Mouse (Mus musculus): Measurements from ENCODE around the gene Clba1. TPM values are rescaled to one million over a fixed set of nuclear protein-coding genes. Genes with fewer than 3 reads are reported as not detected.

Clba1 gene
- total and polyA plus RNA-seq, 3 experiments = 15.2 to 21.4 TPM; not detected in 1

DNA sequence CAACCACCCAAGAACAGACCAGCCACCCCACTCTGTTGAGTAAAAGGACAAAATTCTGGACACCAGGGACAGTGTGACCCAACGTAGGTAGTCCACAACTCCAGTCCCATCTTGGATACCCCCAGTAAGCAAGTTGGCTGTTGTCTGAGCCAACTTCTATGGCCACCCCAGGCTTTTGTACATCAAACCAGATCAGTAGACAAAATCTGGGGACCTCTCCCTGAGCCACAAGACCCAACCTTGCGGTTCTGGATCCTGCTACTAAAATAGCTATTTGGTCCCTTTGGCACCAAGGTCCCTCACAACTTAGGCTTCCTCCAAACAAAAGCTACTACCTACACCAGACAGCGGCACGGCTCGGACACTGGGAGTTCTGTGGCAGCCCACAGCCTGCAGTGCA lies 13.7 kb upstream of the Clba1 start:
- peaks cover 27 to 64% of the 10 kb centered on the region in 2 experiments for H3K4me1 ChIP-seq (ENCODE audit: control insufficient read depth in 1 of 2, insufficient read depth in 2 of 2, low read length in 2 of 2)
- H3K4me3 ChIP-seq (ENCODE audit: control insufficient read depth in 1 of 2, insufficient read depth in 1 of 2, low read depth in 2 of 2, low read length in 2 of 2) = peak overlapping the region; percentile 44 to 46
- TF ChIP-seq UBTF (IDR thresholded peaks at IDR 0.05; ENCODE audit: borderline replicate concordance, insufficient read depth, low read depth, low read length) = no peak
- no peak for TF ChIP-seq CHD2 (IDR thresholded peaks at IDR 0.05; ENCODE audit: low read length)
- no peak for TF ChIP-seq MEF2A (IDR thresholded peaks at IDR 0.05; ENCODE audit: extremely low read depth, insufficient replicate concordance, low read depth, low read length, poor library complexity, severe bottlenecking)
- no peak for TF ChIP-seq SMC3 (IDR thresholded peaks at IDR 0.05; ENCODE audit: low read depth, low read length)
- no peak for TF ChIP-seq RAD21 (IDR thresholded peaks at IDR 0.05; ENCODE audit: low read depth, low read length)
- no peak for TF ChIP-seq JUND (IDR thresholded peaks at IDR 0.05; ENCODE audit: low read depth, low read length)
- TF ChIP-seq KAT2A (conservative IDR thresholded peaks at IDR 0.05; ENCODE audit: low read depth, low read length) = no peak
- no peak for TF ChIP-seq ZC3H11A (IDR thresholded peaks at IDR 0.05; ENCODE audit: low read depth, low read length)
- no peak for TF ChIP-seq GABPA (IDR thresholded peaks at IDR 0.05; ENCODE audit: low read depth, low read length)
- no peak for TF ChIP-seq TBP (IDR thresholded peaks at IDR 0.05; ENCODE audit: low read depth, low read length)
- no peak for TF ChIP-seq E2F4 (IDR thresholded peaks at IDR 0.05; ENCODE audit: borderline replicate concordance, low read depth, low read length)
- no peak for TF ChIP-seq MXI1 (IDR thresholded peaks at IDR 0.05; ENCODE audit: low read depth, low read length)
- TF ChIP-seq ZKSCAN1 (IDR thresholded peaks at IDR 0.05; ENCODE audit: low read depth, low read length) = no peak
- no peak for TF ChIP-seq NELFE (IDR thresholded peaks at IDR 0.05; ENCODE audit: low read depth, low read length)
- no peak for TF ChIP-seq EP300 (IDR thresholded peaks at IDR 0.05; ENCODE audit: low read depth in 1 of 2, low read length in 2 of 2)
- no peak for TF ChIP-seq TCF12 (IDR thresholded peaks at IDR 0.05; ENCODE audit: low read depth, low read length)
- TF ChIP-seq CTCF (IDR thresholded peaks at IDR 0.05 in 2 of 3, conservative IDR thresholded peaks at IDR 0.05 in 1 of 3; ENCODE audit: control insufficient read depth in 1 of 3, insufficient read depth in 1 of 3, low read depth in 2 of 3, low read length in 3 of 3, poor library complexity in 1 of 3, severe bottlenecking in 1 of 3) = no peak
- no peak for TF ChIP-seq USF1 (IDR thresholded peaks at IDR 0.05; ENCODE audit: low read depth, low read length)
- TF ChIP-seq ETS1 (IDR thresholded peaks at IDR 0.05; ENCODE audit: low read depth, low read length) = no peak
- no peaks in the 10 kb centered on the region for H3K27me3 ChIP-seq (ENCODE audit: control insufficient read depth in 1 of 2, insufficient read depth in 2 of 2, low read length in 2 of 2)
- H3K27ac ChIP-seq (ENCODE audit: control insufficient read depth, low read depth, low read length) = peak overlapping the region; percentile 70
- peak; percentile 63 for DNase-seq (ENCODE audit: low read depth, low spot score)
- no peaks in the 10 kb centered on the region; the same call in 1 of the 2 replicates for H3K79me2 ChIP-seq (ENCODE audit: control insufficient read depth, insufficient read depth, low read length, poor library complexity)
- H3K9ac ChIP-seq (ENCODE audit: control insufficient read depth, low read depth, low read length, poor library complexity, severe bottlenecking) = peak overlapping the region; percentile 58
- H3K9me3 ChIP-seq (replicated peaks; ENCODE audit: insufficient read depth, low read length) = no peaks in the 10 kb centered on the region
- peaks cover 0 to 37% of the 10 kb centered on the region in 2 experiments; a peak in 2 of 4 replicates for H3K36me3 ChIP-seq (ENCODE audit: control insufficient read depth in 1 of 2, insufficient read depth in 2 of 2, low read length in 2 of 2)

DNA sequence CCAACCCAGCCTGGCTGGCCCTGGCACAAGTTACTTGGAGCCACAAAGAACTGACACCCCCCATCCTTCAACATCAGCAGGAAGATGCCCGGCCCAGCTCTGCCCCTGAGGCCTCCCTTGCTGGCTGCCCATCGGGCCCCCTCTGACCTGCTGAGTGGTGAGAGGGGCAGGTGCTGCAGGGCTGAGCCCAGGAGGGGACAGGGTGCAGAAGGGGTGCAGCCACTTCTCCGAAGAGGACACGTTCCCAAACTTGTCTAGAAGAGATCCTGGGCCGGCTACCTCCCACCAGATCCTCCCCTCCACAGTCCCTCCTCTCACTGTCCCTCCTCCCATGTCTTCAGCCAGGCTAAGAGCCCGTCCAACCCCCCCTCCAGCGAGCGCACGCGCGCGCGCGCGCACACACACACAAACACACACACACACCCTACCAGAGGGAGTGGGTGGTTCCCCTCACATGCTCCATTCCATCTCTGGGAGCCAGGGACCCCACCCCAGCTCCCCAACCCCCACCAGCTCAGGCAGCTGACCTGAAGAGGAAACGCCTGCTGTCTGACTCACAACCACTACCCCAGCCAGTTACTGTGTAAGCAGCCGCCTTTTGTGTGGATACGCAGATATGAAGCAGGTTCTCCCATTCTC lies 13.2 kb upstream of the Clba1 start:
- H3K36me3 ChIP-seq (ENCODE audit: control insufficient read depth in 1 of 2, insufficient read depth in 2 of 2, low read length in 2 of 2) = peaks cover 0 to 40% of the 10 kb centered on the region in 2 experiments; a peak in 2 of 4 replicates
- DNase-seq (ENCODE audit: low read depth, low spot score) = peak; percentile 87
- H3K9ac ChIP-seq (ENCODE audit: control insufficient read depth, low read depth, low read length, poor library complexity, severe bottlenecking) = peak overlapping the region; percentile 58
- peaks cover 27 to 68% of the 10 kb centered on the region in 2 experiments for H3K4me1 ChIP-seq (ENCODE audit: control insufficient read depth in 1 of 2, insufficient read depth in 2 of 2, low read length in 2 of 2)
- H3K27ac ChIP-seq (ENCODE audit: control insufficient read depth, low read depth, low read length) = peak overlapping the region; percentile 70
- no peaks in the 10 kb centered on the region; the same call in 1 of the 2 replicates for H3K79me2 ChIP-seq (ENCODE audit: control insufficient read depth, insufficient read depth, low read length, poor library complexity)
- no peaks in the 10 kb centered on the region for H3K9me3 ChIP-seq (replicated peaks; ENCODE audit: insufficient read depth, low read length)
- peak overlapping the region; percentile 44 to 46; a peak in 3 of 4 replicates for H3K4me3 ChIP-seq (ENCODE audit: control insufficient read depth in 1 of 2, insufficient read depth in 1 of 2, low read depth in 2 of 2, low read length in 2 of 2)
- H3K27me3 ChIP-seq (ENCODE audit: control insufficient read depth in 1 of 2, insufficient read depth in 2 of 2, low read length in 2 of 2) = no peaks in the 10 kb centered on the region
- TF ChIP-seq NRF1 (IDR thresholded peaks at IDR 0.05; ENCODE audit: insufficient read depth, low read depth, low read length, poor library complexity, severe bottlenecking) = peak; percentile 77
- TF ChIP-seq RCOR1 (IDR thresholded peaks at IDR 0.05; ENCODE audit: low read depth, low read length) = no peak
- no peak for TF ChIP-seq TAL1 (IDR thresholded peaks at IDR 0.05; ENCODE audit: low read length)
- TF ChIP-seq GATA1 (IDR thresholded peaks at IDR 0.05; ENCODE audit: low read depth, low read length) = no peak
- no peak for TF ChIP-seq MEF2A (IDR thresholded peaks at IDR 0.05; ENCODE audit: extremely low read depth, insufficient replicate concordance, low read depth, low read length, poor library complexity, severe bottlenecking)
- no peak for TF ChIP-seq MAX (IDR thresholded peaks at IDR 0.05; ENCODE audit: low read length)
- no peak; the same call in 1 of the 2 replicates for TF ChIP-seq TCF12 (IDR thresholded peaks at IDR 0.05; ENCODE audit: low read depth, low read length)
- peak; percentile 47; the same call in 1 of the 2 replicates for TF ChIP-seq BHLHE40 (IDR thresholded peaks at IDR 0.05; ENCODE audit: borderline replicate concordance, low read depth, low read length)
- peak; percentile 86 for TF ChIP-seq MAZ (IDR thresholded peaks at IDR 0.05; ENCODE audit: low read depth, low read length)
- peak in 1 of 2 experiments; percentile 36; a peak in 1 of 4 replicates for TF ChIP-seq POLR2A (IDR thresholded peaks at IDR 0.05; ENCODE audit: control insufficient read depth in 1 of 2, insufficient read depth in 1 of 2, low read depth in 1 of 2, low read length in 2 of 2, poor library complexity in 1 of 2)
- peak; percentile 50 to 59; a peak in 3 of 4 replicates for TF ChIP-seq EP300 (IDR thresholded peaks at IDR 0.05; ENCODE audit: low read depth in 1 of 2, low read length in 2 of 2)
- no peak for TF ChIP-seq ZMIZ1 (IDR thresholded peaks at IDR 0.05; ENCODE audit: low read depth, low read length)
- no peak for TF ChIP-seq ZC3H11A (IDR thresholded peaks at IDR 0.05; ENCODE audit: low read depth, low read length)
- TF ChIP-seq NELFE (IDR thresholded peaks at IDR 0.05; ENCODE audit: low read depth, low read length) = peak; percentile 30; the same call in 1 of the 2 replicates
- no peak for TF ChIP-seq CTCF (IDR thresholded peaks at IDR 0.05 in 2 of 3, conservative IDR thresholded peaks at IDR 0.05 in 1 of 3; ENCODE audit: control insufficient read depth in 1 of 3, insufficient read depth in 1 of 3, low read depth in 2 of 3, low read length in 3 of 3, poor library complexity in 1 of 3, severe bottlenecking in 1 of 3)
- TF ChIP-seq SMC3 (IDR thresholded peaks at IDR 0.05; ENCODE audit: low read depth, low read length) = no peak
- no peak for TF ChIP-seq MXI1 (IDR thresholded peaks at IDR 0.05; ENCODE audit: low read depth, low read length)

All from MEL (cell line).